Mouse (Mus musculus): ENCODE measurements around the gene Mcur1.

Gene Mcur1

DNA sequence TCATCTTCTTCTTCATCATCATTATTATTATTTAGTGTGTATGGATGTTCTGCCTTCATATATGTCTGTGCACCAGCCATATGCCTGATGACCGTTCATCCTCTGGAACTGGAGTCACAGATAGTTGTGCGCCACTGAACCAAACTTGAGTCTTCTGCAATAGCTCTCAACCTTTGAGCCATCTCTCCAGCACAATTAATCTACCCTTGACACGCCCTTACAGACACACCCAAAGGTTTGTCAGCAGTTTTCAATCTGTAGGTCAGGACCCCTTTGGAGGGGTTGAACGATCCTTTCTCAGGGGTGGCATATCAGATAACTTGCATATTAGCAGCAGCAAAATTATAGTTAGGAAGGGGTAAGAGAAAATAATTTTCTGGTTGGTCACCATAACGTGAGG lies 4.7 kb upstream of the Mcur1 start:
- no peak for DNase-seq (ENCODE audit: low spot score)

DNA sequence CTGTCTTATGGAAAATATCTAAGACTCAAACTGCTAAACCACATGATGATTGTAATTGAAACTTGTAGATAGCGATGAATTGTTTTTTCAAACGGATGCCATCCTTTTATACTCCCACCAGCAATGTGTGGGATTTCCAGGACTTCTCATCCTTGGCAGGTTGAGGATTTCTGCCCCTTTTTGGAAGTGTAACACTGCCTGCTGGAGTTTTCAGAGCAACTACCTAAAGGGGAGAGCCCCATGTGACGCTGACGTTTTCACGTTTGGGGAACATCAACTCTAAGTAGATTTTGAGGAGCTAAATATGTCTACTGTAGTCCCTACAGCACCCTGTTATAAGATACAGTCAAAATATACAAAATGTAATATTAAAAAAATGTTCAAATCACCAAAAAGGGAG lies 2.7 kb upstream of the Mcur1 start:
- DNase-seq (ENCODE audit: low spot score), result no peak

DNA sequence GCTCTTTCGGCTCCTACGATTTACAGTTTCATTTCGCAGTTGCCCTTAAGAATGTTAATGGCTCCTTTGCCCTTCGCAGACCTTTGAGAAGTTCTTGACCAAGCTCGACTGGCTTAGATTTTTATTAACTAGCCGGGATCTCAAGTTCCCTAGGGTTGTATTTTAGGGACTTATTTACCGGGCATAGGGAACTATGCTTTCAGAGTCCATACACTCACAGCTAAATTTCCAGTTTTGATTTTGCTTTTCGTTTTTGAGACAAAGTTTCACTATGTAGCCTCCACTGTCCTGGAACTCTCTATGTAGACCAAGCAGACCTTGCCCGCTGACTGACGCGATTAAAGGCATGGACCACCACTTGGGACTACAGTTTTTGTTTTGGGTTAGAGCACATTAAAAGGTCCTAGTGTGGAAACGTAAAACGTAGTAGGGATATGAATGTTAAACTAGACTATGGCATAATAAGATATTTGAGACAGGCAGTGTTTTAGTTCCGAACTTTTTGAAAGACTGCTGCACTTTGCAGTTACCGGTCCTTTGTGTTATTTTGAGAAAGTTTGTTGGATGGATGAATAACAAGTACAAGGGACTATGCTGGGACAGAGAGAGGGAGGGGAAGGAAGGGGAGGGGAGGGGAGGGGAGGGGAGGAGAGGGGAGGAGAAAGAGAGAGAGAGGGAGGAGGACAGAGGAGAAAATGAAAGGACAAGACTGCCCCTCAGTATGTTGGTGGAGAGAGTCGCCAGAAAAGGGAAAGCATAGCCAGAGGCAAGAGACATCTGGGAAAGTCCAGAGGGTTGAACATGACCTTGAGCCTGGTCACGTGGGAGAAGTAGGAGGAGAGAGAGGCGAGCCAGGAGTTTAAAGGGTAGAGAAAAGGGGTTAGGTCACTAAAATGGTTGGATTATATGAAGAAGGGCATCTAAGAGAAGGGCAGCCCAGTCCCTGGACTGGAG lies 744 bp upstream of the Mcur1 start:
- no peak for DNase-seq (ENCODE audit: low spot score)

DNA sequence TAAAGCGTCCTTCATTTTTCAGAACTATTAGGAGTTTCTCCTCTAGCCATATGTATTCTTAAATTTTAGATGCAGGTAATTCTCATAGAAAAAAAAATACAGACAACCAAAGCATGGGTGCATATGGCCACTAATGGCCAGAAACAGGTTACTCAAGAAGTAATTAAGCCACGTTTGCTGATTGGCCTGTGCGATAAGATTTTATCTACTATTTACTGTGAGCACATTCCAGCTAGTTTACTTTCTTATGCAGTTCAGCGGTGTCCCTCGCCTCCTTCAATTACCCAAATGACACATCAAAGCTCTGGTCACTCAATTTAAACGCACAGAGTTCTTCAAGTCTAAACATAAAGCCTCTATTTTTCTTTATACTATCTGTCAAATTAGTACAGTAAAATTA lies 1.0 kb downstream of the Mcur1 start:
- no peak for DNase-seq (ENCODE audit: low spot score)

DNA sequence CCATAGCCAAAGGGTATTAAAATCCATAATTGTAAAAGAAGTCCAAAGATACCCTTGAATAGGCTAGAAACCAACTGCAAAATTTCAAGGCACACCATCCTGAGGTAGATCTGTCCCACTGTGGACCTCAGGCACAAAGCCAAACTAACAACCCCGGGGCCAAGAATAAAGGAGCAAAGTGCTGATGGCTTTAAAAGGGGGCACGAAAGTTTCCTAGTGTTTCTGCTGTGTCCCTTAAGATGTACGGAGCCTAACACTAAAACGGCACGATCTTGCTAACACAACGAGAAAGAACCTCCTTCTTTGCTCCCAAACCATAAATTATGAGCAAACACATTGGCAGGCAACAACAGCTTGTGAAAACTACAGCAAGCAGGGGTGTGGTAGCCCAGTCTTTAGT lies 1.6 kb downstream of the Mcur1 start:
- no peak for DNase-seq (ENCODE audit: low spot score)

DNA sequence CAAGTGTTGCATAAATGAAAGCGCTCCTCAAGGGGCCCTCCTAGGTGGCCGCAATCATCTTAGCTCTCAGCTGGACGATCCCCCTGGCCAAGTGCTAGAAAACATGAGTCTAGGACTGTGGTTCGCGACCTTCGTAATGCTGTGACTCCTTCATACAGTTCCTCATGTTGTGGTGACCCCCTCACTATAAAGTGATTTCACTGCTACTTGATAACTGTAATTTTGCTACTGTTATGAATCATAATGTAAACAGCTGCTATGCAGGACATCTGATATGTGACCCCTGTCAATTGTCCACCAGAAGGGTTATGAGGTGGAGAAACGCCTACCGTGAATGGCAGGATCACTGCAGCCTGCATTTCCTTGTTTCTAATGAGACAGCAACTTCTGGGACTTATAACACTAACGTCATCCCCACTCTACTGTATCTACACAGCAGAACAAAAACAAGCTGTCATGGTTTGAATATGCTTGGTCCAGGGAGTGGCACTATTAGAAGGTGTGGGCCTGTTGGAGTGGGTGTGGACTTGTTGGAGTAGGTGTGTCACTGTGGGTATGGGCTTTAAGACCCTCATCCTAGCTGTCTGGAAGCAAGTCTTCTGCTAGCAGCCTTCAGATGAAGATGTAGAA lies 3.0 kb downstream of the Mcur1 start:
- no peak for DNase-seq (ENCODE audit: low spot score)

DNA sequence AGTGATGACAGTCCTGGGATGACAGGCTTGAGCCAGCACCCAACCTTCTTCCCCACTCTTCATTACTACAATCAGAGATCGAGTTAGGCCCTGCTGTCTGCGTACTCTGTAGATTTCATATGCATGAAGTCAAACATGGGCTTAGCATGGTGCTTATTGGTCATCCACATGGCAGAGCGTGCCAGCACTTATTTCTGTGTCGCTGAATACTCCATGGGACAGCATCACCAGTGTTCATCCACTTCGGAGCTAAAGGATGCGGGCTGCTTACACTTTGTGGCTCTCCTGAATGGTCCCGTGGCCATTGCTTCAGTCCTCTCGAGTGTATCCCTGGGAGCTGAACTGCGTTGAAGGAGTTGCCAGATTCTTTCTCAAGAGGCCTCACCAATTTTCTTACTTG lies 4.7 kb downstream of the Mcur1 start:
- DNase-seq (ENCODE audit: low spot score), result no peak

DNA sequence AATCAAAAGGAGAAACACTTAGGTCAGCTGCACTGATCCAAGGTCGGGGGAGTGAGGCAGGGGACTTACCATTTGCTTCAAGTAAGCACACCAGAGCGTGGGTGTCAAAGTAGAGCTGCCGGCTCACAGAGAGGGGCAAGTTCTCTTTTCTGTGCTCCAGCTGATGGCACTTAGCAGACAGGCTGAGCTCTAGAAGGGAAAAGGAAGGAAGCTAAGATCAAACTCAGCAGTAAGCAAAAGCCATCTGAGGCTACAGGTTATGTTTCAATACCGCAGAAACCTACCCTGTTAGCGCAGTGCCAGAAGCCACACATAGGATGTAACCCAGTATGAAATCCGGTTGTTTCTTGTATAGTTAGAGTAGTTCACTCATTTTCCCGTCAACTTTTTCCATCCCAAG lies 5.2 kb downstream of the Mcur1 start:
- DNase-seq (ENCODE audit: low spot score), result no peak

DNA sequence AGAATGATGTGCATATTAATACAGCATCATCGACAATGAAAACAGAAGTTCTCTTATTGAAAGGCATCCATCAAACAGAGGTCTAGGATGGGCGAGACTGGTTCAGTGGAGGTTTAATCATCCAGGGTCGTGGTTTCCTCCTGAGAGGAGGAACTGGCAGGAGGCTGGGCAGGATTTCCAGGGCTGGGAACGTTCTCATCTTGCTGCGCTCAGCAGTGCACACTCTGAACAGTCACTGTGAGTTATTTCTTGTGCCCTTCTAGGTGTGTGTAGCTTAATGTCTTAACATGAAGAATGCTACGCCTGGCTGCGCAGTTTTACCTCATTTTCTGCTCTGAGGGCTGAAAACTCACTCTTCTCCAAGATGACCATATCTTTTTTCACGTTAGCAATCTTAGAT lies 9.3 kb downstream of the Mcur1 start:
- no peak for DNase-seq (ENCODE audit: low spot score)

DNA sequence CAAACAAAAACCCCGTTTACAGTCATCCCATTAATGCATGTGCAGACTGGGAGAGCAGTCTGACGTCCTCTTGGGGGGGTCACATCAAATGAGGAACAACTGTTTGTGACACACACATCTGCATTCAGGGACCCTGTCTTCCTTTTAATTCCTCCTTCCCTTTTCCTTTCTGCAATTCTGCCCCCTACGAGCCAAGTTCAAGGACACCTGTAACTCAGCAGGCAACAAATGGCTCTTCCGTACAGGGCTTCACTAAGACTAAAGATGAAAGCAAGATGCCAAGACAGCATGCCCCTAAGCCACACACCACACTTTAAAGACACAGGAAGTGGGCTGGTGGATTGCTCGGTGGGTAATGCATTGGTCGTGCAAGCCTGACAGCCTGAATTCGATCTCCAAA lies 10.1 kb downstream of the Mcur1 start:
- no peak for DNase-seq (ENCODE audit: low spot score)

DNA sequence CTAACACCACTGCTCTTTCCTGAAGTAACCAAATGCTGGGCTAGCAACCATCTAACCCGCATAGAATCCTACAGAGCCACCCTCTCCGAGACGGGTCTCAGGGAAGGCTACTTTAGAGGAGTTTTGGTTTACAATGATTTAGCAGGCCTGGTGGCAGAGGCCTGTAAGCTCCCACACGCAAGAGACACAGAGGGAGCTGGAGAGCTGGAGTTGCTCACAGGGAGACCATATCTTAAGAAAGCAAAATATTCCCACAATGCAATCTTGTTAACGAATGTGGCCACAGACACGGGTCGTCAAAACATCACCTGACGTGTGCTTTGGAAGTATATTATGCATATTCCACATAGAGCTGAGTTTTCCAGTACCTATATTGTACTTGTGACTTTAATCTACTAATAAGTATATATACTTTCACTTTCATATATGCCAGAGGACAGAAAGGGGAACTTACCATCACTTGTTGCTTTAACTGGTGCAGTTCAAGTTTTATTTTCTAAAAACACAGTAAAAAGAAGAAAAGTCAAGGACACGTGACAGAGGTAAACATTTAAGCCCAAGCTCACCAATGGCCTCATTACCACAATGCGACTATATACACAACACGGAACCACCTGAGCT lies 10.8 kb downstream of the Mcur1 start:
- DNase-seq (ENCODE audit: low spot score), result no peak

DNA sequence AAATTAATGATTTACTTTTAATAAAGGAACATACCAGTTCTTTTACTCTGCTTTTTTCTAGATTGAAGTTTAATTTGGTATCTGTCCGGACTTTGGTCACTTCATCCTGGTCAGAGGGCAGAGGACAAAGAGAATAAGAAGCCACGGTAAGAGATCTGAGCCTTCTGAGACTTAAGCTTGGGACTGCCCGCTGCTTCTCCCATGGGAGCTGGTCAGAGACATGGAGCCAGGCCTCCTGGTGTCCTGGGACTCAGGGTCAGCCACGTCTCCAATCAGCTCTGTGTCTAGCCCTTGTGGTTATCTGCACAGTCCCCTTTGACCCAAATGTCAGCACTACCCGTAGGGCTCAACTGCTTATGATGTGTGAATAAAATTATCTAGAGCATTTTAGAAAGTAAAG lies 11.4 kb downstream of the Mcur1 start:
- no peak for DNase-seq (ENCODE audit: low spot score)

DNA sequence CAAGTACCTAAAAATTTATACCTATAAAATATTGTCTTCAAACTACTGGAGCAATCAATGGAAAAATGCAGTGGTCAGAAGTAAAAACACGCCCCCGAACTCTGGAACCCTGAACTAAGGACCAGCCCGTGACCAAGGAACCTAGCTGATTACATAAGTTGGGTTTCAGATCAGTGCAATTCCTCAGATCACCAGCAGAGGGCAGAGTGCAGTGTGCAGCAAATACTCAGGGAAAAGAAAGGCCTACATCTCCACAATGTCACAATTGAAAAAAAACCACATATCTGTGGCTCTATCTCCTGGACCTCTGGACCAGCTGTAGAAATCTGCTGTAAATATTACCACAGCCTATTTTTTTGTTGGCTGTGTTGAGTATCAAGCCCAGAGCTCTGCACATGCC lies 13.1 kb downstream of the Mcur1 start:
- peak; percentile 84 for DNase-seq (ENCODE audit: low spot score)

DNA sequence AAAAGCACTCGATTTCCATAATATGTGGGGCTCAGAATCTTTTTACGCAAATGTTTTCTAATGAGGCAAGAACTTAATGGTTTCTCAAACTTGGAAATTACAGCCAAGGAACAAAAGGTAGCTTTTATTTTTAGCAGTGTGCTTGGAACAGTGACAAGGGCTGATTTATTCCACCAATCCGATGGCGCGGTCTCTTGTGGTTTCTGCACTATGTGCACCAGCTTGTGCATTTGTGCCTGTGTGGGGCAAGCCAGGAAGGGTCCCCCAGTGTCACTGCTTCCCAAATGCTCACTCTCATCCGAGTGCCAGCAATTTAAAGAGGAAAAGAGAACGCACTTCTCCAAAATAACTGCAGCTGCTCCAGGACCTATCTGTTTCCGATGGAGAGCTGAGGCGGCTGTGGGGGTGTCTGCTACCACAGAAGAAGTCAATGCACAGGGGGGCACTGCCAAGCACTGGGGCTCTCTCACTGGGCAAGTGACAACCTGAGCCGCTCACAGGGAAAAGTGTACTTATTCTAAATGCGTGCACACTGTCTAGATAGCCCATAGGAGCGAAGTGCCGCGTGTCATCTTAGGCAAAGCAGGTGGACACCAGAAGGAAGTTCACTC lies 19.7 kb downstream of the Mcur1 start:
- no peak for DNase-seq (ENCODE audit: low spot score)

DNA sequence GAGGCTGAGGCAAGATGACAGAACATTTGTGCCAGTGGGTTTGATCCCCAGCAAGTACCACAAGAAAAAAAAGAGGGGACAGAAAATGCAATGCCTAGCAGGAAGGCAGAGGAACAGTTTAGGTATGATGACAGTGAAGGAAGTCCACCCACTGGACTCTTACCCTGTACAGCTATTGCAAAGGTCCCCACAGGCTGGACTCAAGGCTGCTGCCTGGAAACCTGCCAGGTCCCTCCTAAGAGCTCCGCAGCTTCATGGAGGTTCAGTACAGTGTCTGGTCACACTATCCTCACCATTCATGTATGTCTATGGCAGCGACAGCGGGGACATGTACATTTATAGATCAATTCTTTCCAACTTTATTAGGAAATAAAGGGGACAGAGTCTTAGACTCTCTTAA lies 20.6 kb downstream of the Mcur1 start:
- DNase-seq (ENCODE audit: low spot score), result no peak

DNA sequence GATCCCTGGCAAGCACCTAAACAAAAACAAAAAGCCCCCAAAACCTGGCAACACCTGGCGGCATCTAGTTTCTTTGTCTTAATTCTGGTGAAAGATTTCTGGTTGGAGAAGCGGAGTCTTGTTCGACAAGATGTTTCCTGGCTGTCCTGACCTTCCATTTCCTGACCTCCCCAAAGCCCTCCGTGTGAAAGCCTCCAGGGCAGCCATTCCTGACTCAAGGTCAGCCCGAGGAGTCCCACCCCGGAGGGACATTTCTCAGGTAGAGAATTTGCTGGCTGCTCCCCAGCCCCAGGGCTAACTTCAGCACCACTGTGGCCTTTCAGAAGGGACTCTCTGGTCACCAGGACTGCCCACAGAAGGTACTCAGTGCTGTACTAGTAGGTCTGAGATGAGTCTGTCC lies 22.1 kb downstream of the Mcur1 start:
- no peak for DNase-seq (ENCODE audit: low spot score)

DNA sequence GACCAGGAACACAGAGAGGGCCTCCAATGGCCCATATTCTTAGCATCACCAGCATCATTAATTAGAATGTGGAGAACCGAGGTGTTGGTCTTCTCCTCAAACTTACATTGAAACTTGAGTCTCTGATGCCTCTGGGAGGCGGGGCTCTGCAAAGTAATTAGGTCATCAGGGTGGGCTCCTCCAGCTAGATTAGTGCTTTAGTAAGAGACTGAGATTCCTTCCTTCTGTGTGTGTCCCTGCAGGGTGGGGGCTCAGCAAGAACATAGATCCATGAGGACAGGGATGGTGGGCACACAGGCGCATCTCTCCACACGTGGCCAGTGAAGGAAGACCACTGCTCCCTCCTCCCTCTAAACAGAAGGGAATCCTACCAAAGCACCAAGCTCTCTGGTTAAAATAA lies 26.0 kb downstream of the Mcur1 start:
- DNase-seq (ENCODE audit: low spot score), result no peak

DNA sequence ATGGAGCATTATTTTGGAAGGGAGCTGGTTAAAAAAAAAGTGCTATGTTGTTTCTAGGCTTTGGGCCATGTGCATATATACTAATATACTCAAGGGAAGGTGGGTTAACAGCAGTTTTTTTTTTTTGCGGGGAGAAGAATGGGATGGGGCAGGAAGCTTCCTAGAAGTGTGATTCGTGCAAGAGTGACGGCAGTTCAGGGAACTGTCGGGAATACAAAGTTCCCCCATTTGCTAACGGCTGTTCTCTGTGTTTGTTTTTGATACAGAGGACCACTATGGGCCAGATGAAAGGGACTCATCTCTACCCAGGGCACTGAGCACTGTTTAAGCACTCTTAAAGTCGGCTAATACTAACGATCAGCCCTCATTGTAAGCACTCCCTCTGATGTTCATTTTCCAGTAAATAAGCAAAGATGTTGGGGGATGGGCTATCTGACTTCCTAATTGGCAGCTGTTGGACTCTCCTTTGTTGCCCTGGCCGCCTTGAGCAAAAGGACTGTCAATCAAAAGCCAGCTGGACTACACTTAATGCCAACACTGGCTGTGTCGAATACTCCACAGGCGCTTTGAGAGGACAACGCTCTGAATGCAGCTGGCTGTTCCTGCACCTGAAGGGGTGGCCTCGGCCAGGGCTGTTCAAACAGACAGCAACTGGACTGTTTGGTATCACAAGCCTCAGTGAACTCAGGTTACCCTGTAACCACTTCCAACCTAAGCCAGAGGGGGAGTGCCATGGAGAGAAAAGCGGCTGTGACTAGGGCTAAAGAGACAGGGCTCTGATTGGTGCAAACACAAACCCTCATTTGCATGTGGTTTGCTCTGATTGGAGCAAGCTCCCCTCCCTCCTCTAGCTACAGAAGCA lies 28.9 kb downstream of the Mcur1 start:
- peak; percentile 69 for DNase-seq (ENCODE audit: low spot score)

DNA sequence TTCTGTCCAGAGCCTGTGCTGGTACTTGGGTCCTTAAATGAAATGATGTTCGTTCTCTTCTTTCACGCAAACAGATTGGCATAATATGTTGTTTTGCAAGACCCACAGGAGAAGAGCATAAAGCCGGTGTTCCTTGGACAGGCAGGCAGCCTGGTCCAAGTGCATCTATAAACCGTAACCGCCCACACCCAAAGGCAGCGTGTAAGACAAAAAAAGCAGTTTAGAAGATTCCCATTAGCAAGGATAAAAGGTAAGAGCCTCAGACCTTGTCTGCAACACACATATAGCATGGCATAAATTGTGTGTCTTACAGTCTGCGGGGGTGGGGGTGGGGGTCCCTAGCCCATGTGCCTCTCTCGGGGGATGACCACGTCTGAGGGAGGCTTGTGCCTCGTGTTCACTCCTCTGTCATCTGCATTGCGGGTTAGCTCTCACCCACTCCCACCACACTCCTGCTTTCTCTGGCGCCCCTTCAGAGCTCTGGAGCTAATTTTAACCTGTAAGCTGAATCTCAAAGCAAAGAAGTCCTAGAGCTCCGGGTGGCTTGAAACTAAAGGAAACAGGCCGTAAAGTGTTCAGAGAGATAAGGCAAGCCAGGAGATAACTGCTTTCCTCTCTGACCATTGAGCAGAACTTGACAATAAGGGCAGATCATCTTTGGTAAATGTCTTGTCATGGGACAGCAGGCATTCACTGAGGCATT lies 29.7 kb downstream of the Mcur1 start:
- peak; percentile 57 for DNase-seq (ENCODE audit: low spot score)

DNA sequence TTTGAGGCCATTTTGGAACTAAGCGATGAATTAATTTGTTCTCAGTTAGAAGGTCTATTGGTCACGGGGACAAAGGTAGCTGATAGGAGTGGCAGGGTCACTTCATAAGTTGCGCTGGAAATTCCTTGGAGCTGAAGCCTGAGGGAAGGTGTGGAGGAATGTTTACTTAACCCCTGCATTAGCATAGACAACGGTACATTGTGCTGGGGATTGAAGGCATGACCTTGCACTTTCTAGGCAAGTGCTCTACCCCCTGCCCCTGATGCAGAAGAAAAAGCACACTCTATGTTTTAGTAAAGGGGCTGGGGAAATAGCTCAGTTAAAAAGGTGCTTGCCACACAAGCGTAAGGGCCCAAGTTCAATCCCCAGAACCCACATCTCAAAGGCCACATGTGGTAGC lies 33.7 kb downstream of the Mcur1 start:
- no peak for DNase-seq (ENCODE audit: low spot score)

Data from layer of hippocampus, adult 11-12 months (tissue).